Mouse (Mus musculus) G1E (cell line): Measurements from ENCODE around the gene Galntl6. TPM values are rescaled to one million over a fixed set of nuclear protein-coding genes. Genes with fewer than 3 reads are reported as not detected.

ENCODE experiments used
- ATAC-seq: 2 replicates; pipeline ENCODE4 v1.8.0; 2016; ENCODE audit warnings: mild to moderate bottlenecking; ENCODE audit not compliant: insufficient number of reproducible peaks, poor library complexity, low FRiP score, severe bottlenecking; ENCODE audit errors: extremely low read depth
- DNase-seq: peaks from one replicate; pipeline ENCODE4 v3.0.0; 2012; ENCODE audit warnings: low spot score
- H3K27me3 ChIP-seq: 2 replicates; pipeline ENCODE4 v1.6.1; 2012; ENCODE audit warnings: mild to moderate bottlenecking, low read length, inconsistent platforms; ENCODE audit not compliant: insufficient read depth
- H3K36me3 ChIP-seq: replicated peaks from 2 replicates; pipeline ENCODE3; 2012; ENCODE audit warnings: mild to moderate bottlenecking, inconsistent platforms
- H3K4me1 ChIP-seq: 2 replicates; pipeline ENCODE4 v1.6.1; 2012; ENCODE audit warnings: low read depth, low read length, inconsistent platforms, mixed read lengths; ENCODE audit not compliant: insufficient read depth
- H3K4me3 ChIP-seq: 2 replicates; pipeline ENCODE4 v1.5.1; 2012; ENCODE audit warnings: low read depth, mild to moderate bottlenecking, inconsistent platforms, low read length, moderate library complexity, mixed read lengths
- H3K9me3 ChIP-seq: replicated peaks from 2 replicates; pipeline ENCODE4 v1.6.1; 2012; ENCODE audit warnings: inconsistent platforms
- CTCF ChIP-seq: IDR thresholded peaks from 2 replicates; pipeline ENCODE4 v1.5.1; 2012; ENCODE audit warnings: low read depth, low read length, inconsistent platforms, mixed read lengths
- GATA1 ChIP-seq: IDR thresholded peaks from 2 replicates; pipeline ENCODE4 v1.6.1; 2012; ENCODE audit warnings: borderline replicate concordance, low read length, inconsistent platforms, mixed read lengths
- GATA2 ChIP-seq: IDR thresholded peaks from 2 replicates; pipeline ENCODE4 v1.6.1; 2012; ENCODE audit warnings: low read depth, low read length, inconsistent platforms, borderline replicate concordance
- POLR2AphosphoS5 ChIP-seq: IDR thresholded peaks from 2 replicates; pipeline ENCODE4 v1.6.1; 2012; ENCODE audit warnings: low read depth, low read length, inconsistent platforms; ENCODE audit not compliant: insufficient replicate concordance
- TAL1 ChIP-seq: conservative IDR thresholded peaks from 2 replicates; pipeline ENCODE4 v1.6.1; 2012; ENCODE audit warnings: low read depth, low read length, inconsistent platforms, mixed read lengths
- polyA plus RNA-seq: library from polyadenylated mRNA; stranded (reverse); fragments of >175 nt; gene quantifications from 2 replicates; pipeline ENCODE4 v1.2.3, GENCODE M21; 2012
- total RNA-seq, 2 experiments: library from RNA; stranded (forward) in 1 of 2; stranded (reverse) in 1 of 2; fragments of 200-1000 nt in 1 of 2; fragments of >200 nt in 1 of 2; fragmentation: Nextera tagmentation in 1 of 2; gene quantifications; 2 replicates each; pipeline ENCODE4 v1.2.3; 2014 to 2017

Galntl6 gene
- total RNA-seq (2014; fragmentation: Nextera tagmentation): not detected in 2 replicates
- total RNA-seq (2017): 0.05 and 0.17 TPM in 2 replicates
- not detected in 2 replicates for polyA plus RNA-seq

DNA sequence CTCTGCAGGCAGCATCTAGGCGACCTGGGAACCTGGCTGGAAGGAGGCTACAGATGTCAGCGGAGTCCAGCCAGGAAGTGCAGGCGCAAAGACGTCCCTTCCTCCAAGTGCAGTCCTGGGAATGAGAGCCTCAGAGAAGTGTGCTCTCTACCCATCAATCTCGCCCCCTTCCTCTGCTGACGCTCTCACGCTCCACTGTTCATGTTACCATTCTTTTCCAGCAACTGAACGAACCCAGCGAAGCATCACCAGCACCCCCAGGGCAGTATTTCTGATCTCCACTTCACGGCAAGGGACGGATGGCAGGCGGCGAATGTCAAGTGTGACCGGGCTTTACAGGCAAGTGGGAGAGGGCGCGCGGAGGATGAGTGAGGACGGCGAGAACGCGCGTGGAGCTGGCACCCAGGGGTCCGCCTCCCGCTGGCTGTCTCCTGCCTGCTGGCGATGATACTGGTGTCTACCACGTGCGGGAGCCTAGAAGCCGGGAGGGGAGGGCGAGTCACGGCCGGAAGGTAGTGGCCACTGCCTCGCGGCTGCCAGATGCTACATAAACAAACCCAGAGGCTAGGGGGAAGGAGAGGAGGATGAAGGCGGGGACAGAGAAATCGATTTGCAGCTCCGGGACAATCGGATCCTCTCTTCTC, at the start of gene Galntl6:
Gene Galntl6, minus strand, starts transcription at position 445 of the 644 bp plus-strand sequence.
- TF ChIP-seq GATA2 (no peak), TAL1 (no peak)

GRCm38 (mm10) chr8:58957195-58957739, 44.8 kb upstream of the Galntl6 start:
- no peaks in the 10 kb centered on the region for H3K36me3 ChIP-seq
- no peak overlapping the region for H3K4me3 ChIP-seq
- H3K27me3 ChIP-seq: no peaks in the 10 kb centered on the region
- H3K9me3 ChIP-seq: no peaks in the 10 kb centered on the region
- no peaks in the 10 kb centered on the region for H3K4me1 ChIP-seq
- DNase-seq (no peak), ATAC-seq (no peak)
- TF ChIP-seq TAL1 (no peak), CTCF (no peak), GATA2 (no peak), GATA1 (no peak), POLR2AphosphoS5 (no peak)

More for the DNA sequence above, at the start of gene Galntl6:
- no peaks in the 10 kb centered on the region for H3K36me3 ChIP-seq
- no peaks in the 10 kb centered on the region for H3K9me3 ChIP-seq
- ATAC-seq (no peak), DNase-seq (no peak)
- H3K4me3 ChIP-seq: no peak within 1 kb of the TSS
- H3K4me1 ChIP-seq: no peaks in the 10 kb centered on the region
- H3K27me3 ChIP-seq: peaks cover 8% of the 10 kb centered on the region; the same call in 1 of the 2 replicates

GRCm38 (mm10) chr8:58943773-58944172, 31.3 kb upstream of the Galntl6 start:
- no peak overlapping the region for H3K4me3 ChIP-seq
- no peaks in the 10 kb centered on the region for H3K36me3 ChIP-seq
- H3K27me3 ChIP-seq: no peaks in the 10 kb centered on the region; the same call in 1 of the 2 replicates
- ATAC-seq (peak; percentile 97), DNase-seq (no peak)
- peaks cover 8% of the 10 kb centered on the region; the same call in 1 of the 2 replicates for H3K4me1 ChIP-seq
- TF ChIP-seq GATA1 (no peak), CTCF (no peak), GATA2 (no peak), TAL1 (peak; percentile 44), POLR2AphosphoS5 (no peak)
- H3K9me3 ChIP-seq: no peaks in the 10 kb centered on the region

DNA sequence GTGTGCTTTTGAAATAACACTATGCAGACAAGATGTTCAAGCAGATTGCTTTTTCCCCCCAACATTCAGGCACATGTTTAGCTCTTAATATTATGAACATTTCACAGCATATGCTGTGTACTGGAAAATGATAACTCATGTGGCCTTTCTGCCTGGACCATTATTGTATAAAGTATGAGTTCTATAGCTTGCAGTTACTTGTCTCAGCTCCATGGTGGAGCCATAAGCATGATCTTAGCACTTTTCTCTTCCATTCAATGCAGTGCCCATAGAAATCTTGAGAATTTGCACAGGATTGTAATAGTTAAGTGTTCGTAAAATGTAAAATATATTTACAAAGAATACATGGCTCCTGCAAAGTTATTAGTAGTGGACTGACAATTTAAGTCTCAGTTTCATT, 18.6 kb upstream of the Galntl6 start:
- Histone ChIP-seq H3K27me3 (0 out of 2 replicates have a peak, but pooled peaks cover 3% of the 10 kb centered on the region), H3K36me3 (no peaks in the 10 kb centered on the region), H3K9me3 (no peaks in the 10 kb centered on the region), H3K4me1 (no peaks in the 10 kb centered on the region), H3K4me3 (no peak overlapping the region)
- no peak for DNase-seq
- no peak for TF ChIP-seq TAL1
- no peak for TF ChIP-seq GATA2
- no peak for TF ChIP-seq POLR2AphosphoS5
- no peak for TF ChIP-seq CTCF
- no peak for TF ChIP-seq GATA1
- no peak for ATAC-seq

- ATAC-seq (no peak), DNase-seq (no peak)
- Histone ChIP-seq H3K36me3 (no peaks in the 10 kb centered on the region), H3K4me3 (no peak overlapping the region), H3K9me3 (no peaks in the 10 kb centered on the region), H3K4me1 (no peaks in the 10 kb centered on the region), H3K27me3 (peaks cover 8% of the 10 kb centered on the region; the same call in 1 of the 2 replicates)
- TF ChIP-seq CTCF: no peak
- no peak for TF ChIP-seq GATA2
- no peak for TF ChIP-seq TAL1
- TF ChIP-seq GATA1: no peak
- no peak for TF ChIP-seq POLR2AphosphoS5
Measured at GRCm38 (mm10) chr8:58915142-58915541, 2.7 kb upstream of the Galntl6 start.

GRCm38 (mm10) chr8:58913640-58913968, 1.2 kb upstream of the Galntl6 start:
- Histone ChIP-seq H3K4me1 (no peaks in the 10 kb centered on the region), H3K4me3 (no peak overlapping the region), H3K27me3 (peaks cover 8% of the 10 kb centered on the region; the same call in 1 of the 2 replicates), H3K9me3 (no peaks in the 10 kb centered on the region), H3K36me3 (no peaks in the 10 kb centered on the region)
- no peak for DNase-seq
- no peak for ATAC-seq
- TF ChIP-seq POLR2AphosphoS5 (no peak), GATA2 (no peak)
